21 mouse cellular contexts compared by ENCODE assay signal in the genomic region with DNA sequence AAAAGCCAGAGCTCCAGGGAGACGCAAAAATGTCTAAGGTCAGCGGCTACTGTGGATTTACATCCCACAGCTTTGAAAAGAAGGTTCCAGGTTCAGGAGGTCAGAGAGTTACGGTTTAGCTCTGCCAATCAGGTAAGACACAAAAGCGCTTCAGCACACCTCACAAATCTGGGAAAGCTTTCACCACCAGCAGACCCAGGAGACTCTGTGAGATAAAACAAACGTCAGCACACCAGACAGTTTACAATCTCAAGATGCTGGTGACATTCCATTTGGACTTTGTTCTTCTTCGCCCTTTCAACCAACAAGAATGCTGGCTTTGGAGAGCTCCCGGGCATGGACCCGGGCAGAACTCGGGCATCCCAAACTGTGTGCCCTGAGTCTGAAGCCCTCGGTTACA.
DNase-seq lines count a peak whose midpoint lies in the region.
"Had no signal": no experiment of that assay in that cellular context is flagged by ENCODE, and none has a peak within 500 bp of the region (broad histone marks: within the 10 kb centered on the region; RNA-seq: fewer than 3 reads in every experiment).

No protein-coding gene starts in this region.

- H3K27me3 ChIP-seq in forebrain, embryonic 10.5 days (ENCODE audit: poor library complexity, severe bottlenecking): no peaks in the 10 kb centered on the region
- H3K27me3 ChIP-seq: liver, embryonic 13.5 days; midbrain, embryonic 13.5 days; neural tube, embryonic 12.5 days had no signal

- H3K27ac ChIP-seq in forebrain, embryonic 10.5 days: no peak overlapping the region; the same call in 1 of the 2 replicates
- H3K27ac ChIP-seq: hindbrain, postnatal 0 days; layer of hippocampus, adult 2 months; liver, embryonic 13.5 days; midbrain, embryonic 13.5 days; neural tube, embryonic 12.5 days had no signal

- H3K9me3 ChIP-seq in forebrain, embryonic 10.5 days: no peaks in the 10 kb centered on the region
- H3K9me3 ChIP-seq: embryonic facial prominence, embryonic 10.5 days; liver, embryonic 13.5 days; midbrain, embryonic 13.5 days; neural tube, embryonic 12.5 days had no signal

- peaks cover 17% of the 10 kb centered on the region for H3K36me3 ChIP-seq in forebrain, embryonic 10.5 days (replicated peaks)
- H3K36me3 ChIP-seq: liver, embryonic 13.5 days had no signal

- intact Hi-C loops in left cerebral cortex, postnatal 25 days (cut with DNase I): no loop called here

- no peak overlapping the region for H3K4me3 ChIP-seq in forebrain, embryonic 10.5 days
- H3K4me3 ChIP-seq: embryonic facial prominence, embryonic 10.5 days; layer of hippocampus, adult 2 months; liver, embryonic 13.5 days; midbrain, embryonic 13.5 days; neural tube, embryonic 12.5 days had no signal

- H3K4me1 ChIP-seq in forebrain, embryonic 10.5 days: peaks cover 33% of the 10 kb centered on the region
- H3K4me1 ChIP-seq: liver, embryonic 13.5 days had no signal

- DNase-seq in kidney, adult 11 months: peak; percentile 63
- no peak for DNase-seq in kidney, postnatal 4 days
- DNase-seq in embryo, embryonic 10.5 days (ENCODE audit: low spot score): peak; percentile 59
- peak; percentile 40 to 74 for DNase-seq in kidney, adult 8-10 months
- DNase-seq in kidney, postnatal 36 days: peak; percentile 35 to 56
- DNase-seq in left cerebral cortex, postnatal 25 days (ENCODE audit: low spot score in 2 of 2): no peak
- DNase-seq in adrenal gland, adult 18-20 months (ENCODE audit: low spot score in 2 of 2): no peak
- no peak for DNase-seq in forebrain, embryonic 10.5 days (ENCODE audit: extremely low spot score, low spot score)
- DNase-seq: adrenal gland, postnatal 36 days; cerebellum, adult 11 months; cerebellum, adult 9-11 months; liver, embryonic 13.5 days; lung, adult 2 months; lung, postnatal 14 days; thymus, adult 18-20 months; thymus, postnatal 36 days had no signal

- 87% methylated on average over 10 of the region's 10 CpGs for WGBS in forebrain, embryonic 10.5 days

Comparison
In these comparisons a context has a peak if more than half of its experiments do, and no peak if none do; other contexts are left out.
1. DNase-seq: peak in kidney, adult 11 months (single experiment), embryo, embryonic 10.5 days (single experiment), kidney, adult 8-10 months (2 of 2) and kidney, postnatal 36 days (2 of 2); none in kidney, postnatal 4 days (0 of 2), left cerebral cortex, postnatal 25 days (0 of 2), adrenal gland, adult 18-20 months (0 of 2) and forebrain, embryonic 10.5 days (single experiment).